Mouse (Mus musculus): ENCODE data around the gene Trpc3. TPM values are rescaled to one million over a fixed set of nuclear protein-coding genes. Genes with fewer than 3 reads are reported as not detected.

The Trpc3 gene
- total and polyA plus RNA-seq, 3 experiments: not detected

DNA sequence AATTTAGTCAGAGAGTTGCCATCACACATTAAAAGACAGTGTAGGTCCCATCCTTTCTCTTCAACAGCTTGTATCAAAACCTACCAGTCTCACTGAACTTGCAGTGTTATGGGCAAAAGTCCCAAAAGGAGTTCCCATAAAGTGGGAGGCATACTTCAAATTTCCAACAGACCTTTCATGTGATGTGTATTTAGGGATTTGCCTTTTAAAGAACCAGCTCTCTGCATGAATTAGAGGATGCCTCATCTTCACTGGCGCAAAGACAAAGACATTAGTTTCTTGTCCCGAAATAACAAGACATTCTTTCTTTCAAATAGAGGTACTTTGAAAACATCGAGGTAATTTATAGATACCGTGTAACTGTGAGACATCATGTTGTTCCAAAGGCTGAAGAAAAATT, 43.1 kb upstream of the Trpc3 start:
- Histone ChIP-seq H3K4me1 (ENCODE audit: control insufficient read depth in 1 of 2, insufficient read depth in 2 of 2, low read length in 2 of 2) (no peaks in the 10 kb centered on the region), H3K79me2 (ENCODE audit: control insufficient read depth, insufficient read depth, low read length, poor library complexity) (no peaks in the 10 kb centered on the region), H3K9me3 (replicated peaks; ENCODE audit: insufficient read depth, low read length) (no peaks in the 10 kb centered on the region), H3K27me3 (ENCODE audit: control insufficient read depth in 1 of 2, insufficient read depth in 2 of 2, low read length in 2 of 2) (peaks cover 0 to 1% of the 10 kb centered on the region in 2 experiments; a peak in 1 of 4 replicates), H3K9ac (ENCODE audit: control insufficient read depth, low read depth, low read length, poor library complexity, severe bottlenecking) (no peak overlapping the region), H3K27ac (ENCODE audit: control insufficient read depth, low read depth, low read length) (no peak overlapping the region), H3K36me3 (ENCODE audit: control insufficient read depth in 1 of 2, insufficient read depth in 2 of 2, low read length in 2 of 2) (no peaks in the 10 kb centered on the region), H3K4me3 (ENCODE audit: control insufficient read depth in 1 of 2, insufficient read depth in 1 of 2, low read depth in 2 of 2, low read length in 2 of 2) (no peak overlapping the region)
- TF ChIP-seq ZC3H11A (IDR thresholded peaks at IDR 0.05; ENCODE audit: low read depth, low read length) (no peak), TCF12 (IDR thresholded peaks at IDR 0.05; ENCODE audit: low read depth, low read length) (no peak), TBP (IDR thresholded peaks at IDR 0.05; ENCODE audit: low read depth, low read length) (no peak), NRF1 (IDR thresholded peaks at IDR 0.05; ENCODE audit: insufficient read depth, low read depth, low read length, poor library complexity, severe bottlenecking) (no peak), CHD1 (IDR thresholded peaks at IDR 0.05; ENCODE audit: low read depth, low read length) (no peak), GATA1 (IDR thresholded peaks at IDR 0.05; ENCODE audit: low read depth, low read length) (no peak), SMC3 (IDR thresholded peaks at IDR 0.05; ENCODE audit: low read depth, low read length) (no peak), MXI1 (IDR thresholded peaks at IDR 0.05; ENCODE audit: low read depth, low read length) (no peak), MEF2A (IDR thresholded peaks at IDR 0.05; ENCODE audit: extremely low read depth, insufficient replicate concordance, low read depth, low read length, poor library complexity, severe bottlenecking) (no peak), MAX (IDR thresholded peaks at IDR 0.05; ENCODE audit: low read length) (no peak), CHD2 (IDR thresholded peaks at IDR 0.05; ENCODE audit: low read length) (no peak), USF2 (IDR thresholded peaks at IDR 0.05; ENCODE audit: borderline replicate concordance in 1 of 2, insufficient read depth in 1 of 2, low read depth in 1 of 2, low read length in 2 of 2) (no peak), CTCF (IDR thresholded peaks at IDR 0.05 in 2 of 3, conservative IDR thresholded peaks at IDR 0.05 in 1 of 3; ENCODE audit: control insufficient read depth in 1 of 3, insufficient read depth in 1 of 3, low read depth in 2 of 3, low read length in 3 of 3, poor library complexity in 1 of 3, severe bottlenecking in 1 of 3) (no peak), KAT2A (conservative IDR thresholded peaks at IDR 0.05; ENCODE audit: low read depth, low read length) (no peak)
- no peak for DNase-seq (ENCODE audit: low read depth, low spot score)

DNA sequence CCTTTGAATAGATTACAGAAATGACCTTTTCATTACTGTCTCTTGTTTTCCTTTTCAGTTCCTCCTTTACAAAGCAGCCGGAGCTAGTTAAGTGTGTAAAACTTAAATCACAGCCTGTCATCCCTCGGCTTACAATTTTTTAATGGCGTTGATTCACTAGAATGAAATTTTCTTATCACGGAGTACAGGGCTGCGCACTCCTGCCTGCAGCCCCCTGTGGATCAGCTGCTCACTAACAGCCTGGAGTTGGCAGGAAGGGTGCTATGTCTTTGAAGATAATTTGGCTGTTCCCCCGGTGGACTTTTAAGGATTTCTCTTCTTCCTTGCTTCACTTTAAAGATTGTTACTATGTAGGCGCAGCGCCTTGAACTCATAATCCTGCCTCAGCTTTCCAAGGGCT, 36.6 kb upstream of the Trpc3 start:
- Histone ChIP-seq H3K9me3 (replicated peaks; ENCODE audit: insufficient read depth, low read length) (no peaks in the 10 kb centered on the region), H3K4me3 (ENCODE audit: control insufficient read depth in 1 of 2, insufficient read depth in 1 of 2, low read depth in 2 of 2, low read length in 2 of 2) (no peak overlapping the region), H3K36me3 (ENCODE audit: control insufficient read depth in 1 of 2, insufficient read depth in 2 of 2, low read length in 2 of 2) (no peaks in the 10 kb centered on the region), H3K27me3 (ENCODE audit: control insufficient read depth in 1 of 2, insufficient read depth in 2 of 2, low read length in 2 of 2) (peaks cover 0 to 1% of the 10 kb centered on the region in 2 experiments; a peak in 2 of 4 replicates), H3K79me2 (ENCODE audit: control insufficient read depth, insufficient read depth, low read length, poor library complexity) (no peaks in the 10 kb centered on the region), H3K4me1 (ENCODE audit: control insufficient read depth in 1 of 2, insufficient read depth in 2 of 2, low read length in 2 of 2) (no peaks in the 10 kb centered on the region), H3K9ac (ENCODE audit: control insufficient read depth, low read depth, low read length, poor library complexity, severe bottlenecking) (no peak overlapping the region), H3K27ac (ENCODE audit: control insufficient read depth, low read depth, low read length) (no peak overlapping the region)
- TF ChIP-seq GATA1 (IDR thresholded peaks at IDR 0.05; ENCODE audit: low read depth, low read length) (no peak), MAZ (IDR thresholded peaks at IDR 0.05; ENCODE audit: low read depth, low read length) (no peak), HCFC1 (IDR thresholded peaks at IDR 0.05; ENCODE audit: low read depth, low read length) (no peak), USF2 (IDR thresholded peaks at IDR 0.05; ENCODE audit: borderline replicate concordance in 1 of 2, insufficient read depth in 1 of 2, low read depth in 1 of 2, low read length in 2 of 2) (no peak), TAL1 (IDR thresholded peaks at IDR 0.05; ENCODE audit: low read length) (no peak), MEF2A (IDR thresholded peaks at IDR 0.05; ENCODE audit: extremely low read depth, insufficient replicate concordance, low read depth, low read length, poor library complexity, severe bottlenecking) (no peak), MXI1 (IDR thresholded peaks at IDR 0.05; ENCODE audit: low read depth, low read length) (no peak)
- DNase-seq (ENCODE audit: low read depth, low spot score): no peak

Measured in MEL (cell line).